Mouse (Mus musculus) heart, embryonic 13.5 days (tissue): Measurements from ENCODE around the gene Olfr705. TPM values are rescaled to one million over a fixed set of nuclear protein-coding genes. Genes with fewer than 3 reads are reported as not detected.
"Not testable (repeated sequence)": the region's sequence is repeated elsewhere in the genome, so short reads cannot be mapped to it uniquely, and the experiment has no call there.

ENCODE experiments used
- ATAC-seq: fragments of 200-750 bp; cut with Nextera tagmentation; 2 replicates; pipeline ENCODE4 v1.8.0; 2017; ENCODE audit warnings: moderate TSS enrichment; ENCODE audit not compliant: insufficient number of reproducible peaks, low FRiP score, low TSS enrichment; ENCODE audit errors: extremely low read depth
- H3K27ac ChIP-seq: fragments of 300-500 bp; sonication (generic); replicated peaks from 2 replicates; pipeline ENCODE4 v1.5.1; 2015; ENCODE audit warnings: moderate library complexity, mild to moderate bottlenecking, inconsistent platforms
- H3K27me3 ChIP-seq: fragments of 300-500 bp; sonication (generic); replicated peaks from 2 replicates; pipeline ENCODE4 v1.6.1; 2015; ENCODE audit warnings: mild to moderate bottlenecking, inconsistent platforms
- H3K36me3 ChIP-seq: fragments of 300-500 bp; sonication (generic); 2 replicates; pipeline ENCODE4 v1.6.1; 2015; ENCODE audit warnings: mild to moderate bottlenecking, inconsistent platforms
- H3K4me1 ChIP-seq: fragments of 300-500 bp; sonication (generic); 2 replicates; pipeline ENCODE4 v1.6.1; 2015; ENCODE audit warnings: inconsistent platforms
- H3K4me2 ChIP-seq: fragments of 300-500 bp; sonication (generic); 2 replicates; pipeline ENCODE4 v1.6.1; 2015; ENCODE audit warnings: inconsistent platforms, mild to moderate bottlenecking, moderate library complexity
- H3K4me3 ChIP-seq: fragments of 300-500 bp; sonication (generic); 2 replicates; pipeline ENCODE4 v1.5.1; 2015; ENCODE audit warnings: moderate library complexity, mild to moderate bottlenecking, inconsistent platforms
- H3K9ac ChIP-seq: fragments of 300-500 bp; sonication (generic); 2 replicates; pipeline ENCODE4 v1.6.1; 2015; ENCODE audit warnings: inconsistent platforms, mild to moderate bottlenecking, moderate library complexity
- H3K9me3 ChIP-seq: fragments of 300-500 bp; sonication (generic); 2 replicates; pipeline ENCODE4 v1.6.1; 2016; ENCODE audit warnings: inconsistent platforms
- WGBS: fragments of 180-500 bp; shearing (Covaris S2); methylation state at CpG from one replicate; pipeline ENCODE4 v1.1.7; 2015; ENCODE audit warnings: mixed read lengths; 5-methylcytosine and 5-hydroxymethylcytosine counted together
- polyA plus RNA-seq: library from polyadenylated mRNA; unstranded; fragments of >200 nt; fragmentation: Nextera tagmentation; extraction: Ambion mirVana; gene quantifications from 2 replicates; pipeline ENCODE4 v1.2.1, GENCODE M21; 2015

Olfr705 gene
- polyA plus RNA-seq: not detected in 2 replicates

- ATAC-seq: no peak
- H3K9ac ChIP-seq: no peak within 1 kb of the TSS
- H3K4me3 ChIP-seq: no peak within 1 kb of the TSS
- no peaks in the 10 kb centered on the region for H3K36me3 ChIP-seq
- H3K4me1 ChIP-seq: no peaks in the 10 kb centered on the region
- 67% methylated on average over 3 of the region's 3 CpGs for WGBS
- no peaks in the 10 kb centered on the region for H3K27me3 ChIP-seq
- no peak within 1 kb of the TSS for H3K27ac ChIP-seq
- no peak within 1 kb of the TSS for H3K4me2 ChIP-seq
- no peaks in the 10 kb centered on the region for H3K9me3 ChIP-seq
Observed at GRCm38 (mm10) chr7:106876791-106877190, at the start of gene Olfr705. Gene Olfr705 (minus strand): TSS chr7:106876891.

- H3K9ac ChIP-seq, H3K27ac ChIP-seq, H3K4me2 ChIP-seq, H3K27me3 ChIP-seq, H3K4me3 ChIP-seq, ATAC-seq, H3K36me3 ChIP-seq, H3K4me1 ChIP-seq, H3K9me3 ChIP-seq: not testable (repeated sequence)
- WGBS: 86% methylated on average over 7 of the region's 7 CpGs
Observed at GRCm38 (mm10) chr7:106920961-106921360, 44.3 kb upstream of the Olfr705 start.

GRCm38 (mm10) chr7:106907676-106908075, 31.0 kb upstream of the Olfr705 start, which contains the start of gene Olfr1532-ps1:
Gene Olfr1532-ps1 (plus strand): TSS chr7:106908001.
- H3K27me3 ChIP-seq: no peaks in the 10 kb centered on the region
- no peak within 1 kb of the TSS for H3K9ac ChIP-seq
- WGBS: 52% methylated on average over 2 of the region's 2 CpGs
- H3K4me3 ChIP-seq: no peak within 1 kb of the TSS
- no peaks in the 10 kb centered on the region for H3K9me3 ChIP-seq
- ATAC-seq: no peak
- H3K36me3 ChIP-seq: no peaks in the 10 kb centered on the region
- no peak within 1 kb of the TSS for H3K27ac ChIP-seq
- H3K4me1 ChIP-seq: no peaks in the 10 kb centered on the region
- no peak within 1 kb of the TSS for H3K4me2 ChIP-seq

GRCm38 (mm10) chr7:106901141-106901540, 24.4 kb upstream of the Olfr705 start, which contains the start of gene Olfr707:
Gene Olfr707 (minus strand): TSS chr7:106901241.
- H3K9ac ChIP-seq, H3K4me1 ChIP-seq, H3K36me3 ChIP-seq, H3K9me3 ChIP-seq, H3K4me2 ChIP-seq, H3K4me3 ChIP-seq, H3K27me3 ChIP-seq, H3K27ac ChIP-seq, ATAC-seq: not testable (repeated sequence)
- WGBS: 77% methylated on average over 3 of the region's 3 CpGs

GRCm38 (mm10) chr7:106888062-106888461, 11.4 kb upstream of the Olfr705 start, which contains the start of gene Olfr706:
Gene Olfr706 (minus strand): TSS chr7:106888162.
- no peak for ATAC-seq
- 67% methylated on average over 2 of the region's 2 CpGs for WGBS

GRCm38 (mm10) chr7:106862885-106863284, 13.8 kb downstream of the Olfr705 start, which contains the start of gene Olfr704:
Gene Olfr704 (plus strand): TSS chr7:106863185.
- H3K27me3 ChIP-seq: no peaks in the 10 kb centered on the region
- no peak within 1 kb of the TSS for H3K4me3 ChIP-seq
- 0 out of 2 replicates have a peak, but pooled peaks cover 4% of the 10 kb centered on the region for H3K9me3 ChIP-seq
- H3K4me1 ChIP-seq: no peaks in the 10 kb centered on the region
- no peak within 1 kb of the TSS for H3K4me2 ChIP-seq
- no peak within 1 kb of the TSS for H3K27ac ChIP-seq
- no peak for ATAC-seq
- H3K36me3 ChIP-seq: no peaks in the 10 kb centered on the region
- H3K9ac ChIP-seq: no peak within 1 kb of the TSS

More at GRCm38 (mm10) chr7:106888062-106888461, 11.4 kb upstream of the Olfr705 start, which contains the start of gene Olfr706:
- Histone ChIP-seq H3K4me3 (no peak within 1 kb of the TSS), H3K9me3 (no peaks in the 10 kb centered on the region), H3K27me3 (no peaks in the 10 kb centered on the region), H3K9ac (no peak within 1 kb of the TSS), H3K4me1 (no peaks in the 10 kb centered on the region), H3K36me3 (no peaks in the 10 kb centered on the region), H3K27ac (no peak within 1 kb of the TSS), H3K4me2 (no peak within 1 kb of the TSS)

GRCm38 (mm10) chr7:106843060-106843459, 33.6 kb downstream of the Olfr705 start, which contains the start of gene Olfr703:
Gene Olfr703 (plus strand): TSS chr7:106843360.
- no peak within 1 kb of the TSS for H3K4me2 ChIP-seq
- no peak within 1 kb of the TSS for H3K4me3 ChIP-seq
- H3K36me3 ChIP-seq: no peaks in the 10 kb centered on the region
- peaks cover 11% of the 10 kb centered on the region; the same call in 1 of the 2 replicates for H3K9me3 ChIP-seq
- H3K27me3 ChIP-seq: no peaks in the 10 kb centered on the region
- no peaks in the 10 kb centered on the region for H3K4me1 ChIP-seq
- WGBS: 46% methylated on average over 2 of the region's 2 CpGs
- ATAC-seq: no peak
- no peak within 1 kb of the TSS for H3K27ac ChIP-seq
- H3K9ac ChIP-seq: no peak within 1 kb of the TSS

- peaks cover 3% of the 10 kb centered on the region; the same call in 1 of the 2 replicates for H3K9me3 ChIP-seq
- no peak within 1 kb of the TSS for H3K9ac ChIP-seq
- H3K36me3 ChIP-seq: no peaks in the 10 kb centered on the region
- no peak within 1 kb of the TSS for H3K4me3 ChIP-seq
- H3K27me3 ChIP-seq: no peaks in the 10 kb centered on the region
- no peak within 1 kb of the TSS for H3K27ac ChIP-seq
- H3K4me2 ChIP-seq: no peak within 1 kb of the TSS
- ATAC-seq: no peak
- no peaks in the 10 kb centered on the region for H3K4me1 ChIP-seq
Observed at GRCm38 (mm10) chr7:106833793-106834192, 42.9 kb downstream of the Olfr705 start, which contains the start of gene Olfr702. Gene Olfr702 (minus strand): TSS chr7:106833893.

Other genes with a start within 250 kb of the Olfr705 start
- gene Olfr693, start 196.3 kb downstream of the Olfr705 start, polyA plus RNA-seq: not detected in 2 replicates
- gene Olfr694, start 185.1 kb downstream of the Olfr705 start, polyA plus RNA-seq: not detected in 2 replicates
- not detected in 2 replicates for gene Olfr695, start 160.5 kb downstream of the Olfr705 start, polyA plus RNA-seq
- not detected in 2 replicates for gene Olfr697, start 134.4 kb downstream of the Olfr705 start, polyA plus RNA-seq
- gene Olfr698, start 121.5 kb downstream of the Olfr705 start, polyA plus RNA-seq: not detected in 2 replicates
- gene Olfr699, start 83.7 kb downstream of the Olfr705 start, polyA plus RNA-seq: not detected in 2 replicates
- gene Olfr700, start 68.1 kb downstream of the Olfr705 start, polyA plus RNA-seq: not detected in 2 replicates
- gene Olfr701, start 62.8 kb downstream of the Olfr705 start, polyA plus RNA-seq: not detected in 2 replicates
- gene Olfr702, start 43.0 kb downstream of the Olfr705 start, polyA plus RNA-seq: not detected in 2 replicates
- not detected in 2 replicates for gene Olfr703, start 33.5 kb downstream of the Olfr705 start, polyA plus RNA-seq
- gene Olfr704, start 13.7 kb downstream of the Olfr705 start, polyA plus RNA-seq: not detected in 2 replicates
- not detected in 2 replicates for gene Olfr706, start 11.3 kb upstream of the Olfr705 start, polyA plus RNA-seq
- not detected in 2 replicates for gene Olfr707, start 24.4 kb upstream of the Olfr705 start, polyA plus RNA-seq
- not detected in 2 replicates for gene Olfr1532-ps1, start 31.1 kb upstream of the Olfr705 start, polyA plus RNA-seq
- gene Olfr709-ps1, start 55.3 kb upstream of the Olfr705 start, polyA plus RNA-seq: not detected in 2 replicates
- gene Olfr710, start 71.4 kb upstream of the Olfr705 start, polyA plus RNA-seq: not detected in 2 replicates
- not detected in 2 replicates for gene Olfr6, start 87.0 kb upstream of the Olfr705 start, polyA plus RNA-seq
- gene Olfr711, start 98.6 kb upstream of the Olfr705 start, polyA plus RNA-seq: not detected in 2 replicates
- gene Olfr2, start 129.2 kb upstream of the Olfr705 start, polyA plus RNA-seq: not detected in 2 replicates
- gene Olfr713, start 154.3 kb upstream of the Olfr705 start, polyA plus RNA-seq: not detected in 2 replicates
- not detected in 2 replicates for gene Olfr714, start 194.1 kb upstream of the Olfr705 start, polyA plus RNA-seq
- not detected in 2 replicates for gene Olfr17, start 216.3 kb upstream of the Olfr705 start, polyA plus RNA-seq
- gene Olfr715b, start 233.5 kb upstream of the Olfr705 start, polyA plus RNA-seq: not detected in 2 replicates